Mouse (Mus musculus): ENCODE results near the gene Rapgef4.
A peak's percentile ranks its signal among the peaks of the same experiment; 100 is the strongest.

GRCm38 (mm10) chr2:72042093-72042492 lies 61.1 kb downstream of the Rapgef4 start:
- no peak for TF ChIP-seq CHD2 (IDR thresholded peaks at IDR 0.05; ENCODE audit: low read depth, low read length)
- TF ChIP-seq ZC3H11A (IDR thresholded peaks at IDR 0.05; ENCODE audit: borderline replicate concordance, low read depth, low read length), result peak; percentile 31; the same call in 1 of the 2 replicates

All from ES-E14 (cell line).